ENCODE assay signal across 12 mouse cellular contexts in genomic region chr5:118424177-118424576, GRCm38 (mm10).
DNase-seq lines count a peak whose midpoint lies in the region; ATAC-seq lines count a peak whose summit lies in the region.
"Had no signal": no experiment of that assay in that cellular context is flagged by ENCODE, and none has a peak within 500 bp of the region (broad histone marks: within the 10 kb centered on the region; RNA-seq: fewer than 3 reads in every experiment).

No protein-coding gene starts in this region.

- no peak for DNase-seq in heart, adult 9 months (ENCODE audit: low spot score in 2 of 2)
- no peak for DNase-seq in kidney, postnatal 36 days
- no peak for DNase-seq in neural tube, embryonic 10.5 days (ENCODE audit: extremely low spot score, low spot score)
- no peak for DNase-seq in thymus, postnatal 14 days
- DNase-seq in MN1 (ENCODE audit: low spot score) = no peak
- DNase-seq: cerebellum, adult 11 months; thymus, postnatal 36 days had no signal

- H3K4me3 ChIP-seq in heart, embryonic 12.5 days = no peak overlapping the region
- no peak overlapping the region for H3K4me3 ChIP-seq in kidney, embryonic 14.5 days (ENCODE audit: low read length)
- no peak overlapping the region for H3K4me3 ChIP-seq in neural tube, embryonic 15.5 days (replicated peaks)

- no peak overlapping the region for H3K4me2 ChIP-seq in heart, embryonic 12.5 days
- no peak overlapping the region for H3K4me2 ChIP-seq in kidney, embryonic 14.5 days (replicated peaks; ENCODE audit: low read depth, low read length)
- H3K4me2 ChIP-seq in neural tube, embryonic 15.5 days = no peak overlapping the region

- no peak for ATAC-seq in heart, embryonic 12.5 days (ENCODE audit: insufficient number of reproducible peaks, low FRiP score)
- ATAC-seq in kidney, embryonic 14.5 days (ENCODE audit: low FRiP score, low TSS enrichment) = no peak
- no peak for ATAC-seq in neural tube, embryonic 15.5 days (ENCODE audit: low FRiP score)

- 0 out of 2 replicates have a peak overlapping the region, but pooled peaks have one; percentile 3 for H3K9ac ChIP-seq in heart, embryonic 12.5 days
- H3K9ac ChIP-seq in kidney, embryonic 14.5 days (ENCODE audit: low read depth, low read length) = no peak overlapping the region
- H3K9ac ChIP-seq in neural tube, embryonic 15.5 days (replicated peaks) = no peak overlapping the region
- H3K9ac ChIP-seq: liver, embryonic 14.5 days had no signal

- 84% methylated on average over 3 of the region's 3 CpGs for WGBS in heart, embryonic 12.5 days
- 62% methylated on average over 3 of the region's 3 CpGs for WGBS in kidney, embryonic 14.5 days
- 90% methylated on average over 3 of the region's 3 CpGs for WGBS in neural tube, embryonic 15.5 days

- H3K27me3 ChIP-seq in heart, embryonic 12.5 days (replicated peaks) = peaks cover 9% of the 10 kb centered on the region; the same call in 1 of the 2 replicates
- no peaks in the 10 kb centered on the region for H3K27me3 ChIP-seq in kidney, embryonic 14.5 days (ENCODE audit: control insufficient read depth, insufficient read depth, low read length)
- no peaks in the 10 kb centered on the region for H3K27me3 ChIP-seq in neural tube, embryonic 15.5 days (replicated peaks)

- H3K4me1 ChIP-seq in heart, embryonic 12.5 days (replicated peaks) = peaks cover 22% of the 10 kb centered on the region
- H3K4me1 ChIP-seq in kidney, embryonic 14.5 days (ENCODE audit: control insufficient read depth, insufficient read depth, low read length) = peaks cover 5% of the 10 kb centered on the region; the same call in 1 of the 2 replicates
- peaks cover 15% of the 10 kb centered on the region for H3K4me1 ChIP-seq in neural tube, embryonic 15.5 days

- H3K9me3 ChIP-seq in heart, embryonic 12.5 days (replicated peaks) = no peaks in the 10 kb centered on the region
- H3K9me3 ChIP-seq in kidney, embryonic 14.5 days (ENCODE audit: control insufficient read depth, low read length) = no peaks in the 10 kb centered on the region
- H3K9me3 ChIP-seq in neural tube, embryonic 15.5 days (replicated peaks) = no peaks in the 10 kb centered on the region
- H3K9me3 ChIP-seq: G1E had no signal

- no peaks in the 10 kb centered on the region for H3K36me3 ChIP-seq in heart, embryonic 12.5 days
- no peaks in the 10 kb centered on the region for H3K36me3 ChIP-seq in kidney, embryonic 14.5 days (ENCODE audit: control insufficient read depth, insufficient read depth, low read length)
- H3K36me3 ChIP-seq in neural tube, embryonic 15.5 days = no peaks in the 10 kb centered on the region
- H3K36me3 ChIP-seq: G1E had no signal

- 0 out of 2 replicates have a peak overlapping the region, but pooled peaks have one; percentile 44 for H3K27ac ChIP-seq in heart, embryonic 12.5 days (ENCODE audit: poor library complexity, severe bottlenecking)
- peak overlapping the region; percentile 30; the same call in 1 of the 2 replicates for H3K27ac ChIP-seq in kidney, embryonic 14.5 days (ENCODE audit: low read depth, low read length)
- H3K27ac ChIP-seq in neural tube, embryonic 15.5 days (replicated peaks) = 0 out of 2 replicates have a peak overlapping the region, but pooled peaks have one; percentile 23
- H3K27ac ChIP-seq: liver, embryonic 14.5 days had no signal
